Mouse (Mus musculus) bone marrow, adult 2 months (tissue): ENCODE data around the gene Qtrt1.

Source experiments
- CTCF ChIP-seq: fragments of 200-500 bp; IDR thresholded peaks from 2 replicates; pipeline ENCODE4 v1.5.1; 2011; ENCODE audit warnings: low read length, control low read depth; ENCODE audit not compliant: control insufficient read depth, insufficient read depth
- POLR2A ChIP-seq: fragments of 200-500 bp; IDR thresholded peaks from 2 replicates; pipeline ENCODE4 v1.6.1; 2011; ENCODE audit warnings: low read depth, mild to moderate bottlenecking, control low read depth, low read length, borderline replicate concordance; ENCODE audit not compliant: control insufficient read depth

GRCm38 (mm10) chr9:21417866-21418265, 6.2 kb downstream of the Qtrt1 start:
- TF ChIP-seq CTCF: no peak
- TF ChIP-seq POLR2A: no peak
